Mouse (Mus musculus) activated CD4-positive, CD25-positive, alpha-beta regulatory T cell, adult 4 months (primary cell): ENCODE data around the gene Cipc. TPM values are rescaled to one million over a fixed set of nuclear protein-coding genes. Genes with fewer than 3 reads are reported as not detected.

Experiments
- ATAC-seq: one replicate; pipeline ENCODE4 v1.8.0; 2017
- polyA plus RNA-seq, 2 experiments: library from polyadenylated mRNA; unstranded; fragments of 100-300 nt; shearing (Covaris generic); gene quantifications; one replicate each; pipeline ENCODE4 v1.2.1; 2017

The Cipc gene
- polyA plus RNA-seq, 2 experiments from 2014 or later = 19.8 to 20.1 TPM

GRCm38 (mm10) chr12:86961589-86962344 is 14.9 kb downstream of the Cipc start:
- no peak for ATAC-seq

DNA sequence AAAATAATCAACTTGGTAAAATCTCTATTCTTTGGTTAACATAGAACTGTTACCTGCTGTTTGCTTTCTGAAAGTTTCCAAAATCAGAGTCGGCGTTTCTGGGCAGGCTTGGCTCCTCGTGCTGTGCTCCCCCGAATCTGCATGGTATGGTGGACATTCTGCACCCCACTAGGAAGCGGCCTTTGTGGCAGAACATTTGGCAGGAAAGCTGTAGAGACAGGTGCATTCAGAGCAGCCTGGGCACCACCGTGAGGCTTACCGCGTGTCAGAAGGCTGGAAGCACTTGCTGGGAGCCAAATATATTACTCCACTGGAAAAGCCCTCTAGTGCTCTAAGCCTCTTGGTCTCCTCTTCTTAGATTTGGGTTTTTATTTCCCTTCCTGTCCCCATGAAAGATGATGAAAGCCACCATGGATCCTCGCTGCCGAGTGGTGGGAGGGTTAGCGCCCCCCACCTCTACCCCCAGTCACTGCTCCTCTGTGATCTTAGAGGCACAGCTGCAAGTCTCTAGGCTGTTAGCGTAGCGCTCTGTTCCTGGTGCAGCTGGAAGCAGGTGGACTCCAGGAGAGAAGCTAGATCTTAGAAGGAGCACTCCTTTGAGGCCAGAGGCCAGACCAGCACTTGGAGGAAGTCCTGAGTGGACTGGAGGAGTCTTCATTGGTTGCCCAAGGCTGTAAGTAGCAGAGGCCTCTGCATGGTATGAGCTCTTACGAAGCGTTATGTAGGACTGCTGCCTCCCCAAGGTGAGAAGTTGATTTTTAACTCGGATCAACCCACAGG is 17.6 kb downstream of the Cipc start:
- no peak for ATAC-seq

- no peak for ATAC-seq
These were observed 18.5 kb downstream of the Cipc start for GRCm38 (mm10) chr12:86965237-86965799.

DNA sequence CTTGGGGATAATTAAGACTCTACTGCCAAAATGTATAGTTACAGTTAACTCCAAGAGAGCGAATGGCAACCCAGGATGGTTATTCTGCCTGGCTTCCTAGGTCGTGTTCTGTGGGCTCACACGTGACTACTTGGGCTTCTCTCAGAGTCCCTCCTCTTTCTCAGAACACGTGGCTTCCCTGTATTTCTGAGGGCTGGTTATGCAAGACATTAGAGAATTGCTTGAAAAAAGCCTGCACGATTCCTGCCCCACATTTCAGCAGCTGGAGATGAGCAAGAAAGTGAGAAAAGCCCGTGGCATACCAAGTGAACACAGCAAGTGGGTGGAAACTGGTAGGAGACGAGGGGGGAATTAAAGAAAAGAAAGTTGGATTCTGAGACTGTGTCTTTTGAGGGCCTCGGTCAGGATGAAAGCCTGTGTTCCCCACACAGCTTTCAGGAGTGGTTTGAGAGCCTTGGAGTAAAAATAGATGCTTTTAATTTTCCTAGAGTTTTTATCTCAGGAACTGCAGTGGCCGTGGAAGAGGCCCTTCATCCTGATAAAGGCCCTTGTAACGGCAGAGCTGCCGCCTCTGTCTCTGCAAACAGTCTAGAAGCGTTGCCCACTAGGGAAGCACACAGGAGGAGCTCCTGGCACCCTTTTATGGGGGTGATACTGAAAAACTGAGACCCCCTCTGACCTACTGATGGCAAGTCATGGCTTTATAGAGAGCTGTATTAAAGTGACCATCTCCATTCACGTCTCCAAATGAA is 21.8 kb downstream of the Cipc start:
- no peak for ATAC-seq

DNA sequence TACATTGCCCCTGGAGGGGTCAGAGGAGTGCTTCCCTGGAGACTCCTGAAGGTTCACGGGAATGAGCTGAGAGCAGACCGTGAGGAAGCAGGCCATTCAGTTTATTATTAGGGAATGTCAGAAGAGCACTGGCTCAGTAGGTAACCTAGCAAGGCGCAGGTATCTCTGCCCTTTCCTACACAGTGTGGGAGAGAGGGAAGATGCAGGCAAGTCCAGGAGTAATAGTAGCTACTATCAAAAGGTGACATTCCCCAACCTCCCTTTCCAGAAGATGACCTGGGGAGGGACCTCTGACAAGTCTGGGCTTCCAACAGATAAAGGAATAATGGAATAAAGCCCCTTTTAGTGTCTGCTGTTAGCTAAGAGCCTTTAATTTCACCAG is 22.4 kb downstream of the Cipc start:
- no peak for ATAC-seq

DNA sequence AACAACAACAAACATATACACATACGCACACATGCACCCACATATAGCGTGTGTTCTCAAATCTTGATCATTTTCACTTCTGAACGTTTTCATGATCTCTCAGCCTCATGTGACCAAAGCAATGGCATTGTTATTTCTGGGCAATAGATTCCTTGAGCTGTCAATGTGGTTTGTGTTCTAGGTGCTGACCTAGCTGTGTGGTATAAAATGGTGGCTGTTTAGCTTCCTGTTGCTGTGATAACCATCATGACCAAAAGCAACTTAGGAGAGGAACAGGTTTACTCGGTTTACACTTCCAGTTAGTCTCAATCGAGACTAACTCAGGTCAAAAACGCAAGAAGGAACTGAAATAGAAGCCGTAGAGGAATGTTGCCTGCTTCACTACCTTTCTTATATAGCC is 24.2 kb downstream of the Cipc start:
- peak; percentile 51 for ATAC-seq

DNA sequence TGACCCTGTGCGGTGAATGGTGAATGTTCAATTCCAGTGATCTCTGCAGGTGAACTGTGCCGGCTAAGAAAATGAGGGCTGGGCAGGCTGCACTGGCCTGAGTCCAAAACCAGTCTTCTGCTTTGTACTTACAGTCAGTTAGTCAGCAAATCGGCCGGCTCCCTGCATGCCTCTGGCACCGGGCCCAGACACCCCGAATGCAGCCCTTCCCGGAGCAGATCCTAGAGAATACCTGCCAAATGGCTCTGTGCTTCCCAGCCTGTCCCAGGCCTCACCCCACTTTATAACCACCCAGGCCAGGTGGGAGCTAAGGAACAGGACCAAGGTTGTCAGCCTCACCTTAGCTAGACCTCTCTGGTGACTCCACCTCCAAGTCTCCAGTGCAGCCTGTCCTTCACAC is 26.4 kb downstream of the Cipc start:
- ATAC-seq = no peak

GRCm38 (mm10) chr12:86973706-86974105 is 26.9 kb downstream of the Cipc start:
- no peak for ATAC-seq

GRCm38 (mm10) chr12:86974387-86975288 is 27.8 kb downstream of the Cipc start:
- peak; percentile 43 for ATAC-seq

- no peak for ATAC-seq
These were observed 28.9 kb downstream of the Cipc start for GRCm38 (mm10) chr12:86975761-86976160.

DNA sequence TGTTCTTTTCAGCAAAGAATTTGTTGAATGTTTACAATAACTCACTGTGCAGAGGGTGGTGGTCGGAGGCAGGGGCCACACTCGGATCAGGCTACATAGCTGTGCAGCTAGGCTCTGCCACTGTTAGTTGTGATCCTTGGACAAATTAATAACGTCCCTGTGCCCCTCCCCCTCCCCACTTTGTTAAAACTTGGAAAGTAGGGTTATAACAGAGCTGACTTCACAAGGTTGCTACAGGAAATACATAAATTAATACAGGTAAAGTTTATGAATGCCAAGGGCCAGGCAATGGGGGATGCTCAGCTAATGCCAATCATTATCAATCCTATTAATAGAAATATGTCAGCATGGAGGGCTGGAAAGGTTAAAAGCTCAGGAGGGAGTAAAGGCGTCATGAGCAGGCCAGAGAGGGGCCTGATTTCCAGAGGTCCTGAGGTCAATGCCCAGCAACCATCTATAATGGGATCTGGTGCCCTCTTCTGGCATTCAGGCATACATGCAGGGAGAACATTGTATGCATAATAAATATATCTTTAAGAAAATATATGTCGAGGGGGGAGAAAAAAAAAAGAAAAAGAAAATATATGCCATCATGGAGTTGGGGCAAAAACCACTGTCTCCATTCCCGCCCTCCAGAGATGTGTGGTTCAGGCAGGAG is 29.8 kb downstream of the Cipc start:
- ATAC-seq = no peak

- no peak for ATAC-seq
These were observed 31.0 kb downstream of the Cipc start for GRCm38 (mm10) chr12:86977833-86978232.

DNA sequence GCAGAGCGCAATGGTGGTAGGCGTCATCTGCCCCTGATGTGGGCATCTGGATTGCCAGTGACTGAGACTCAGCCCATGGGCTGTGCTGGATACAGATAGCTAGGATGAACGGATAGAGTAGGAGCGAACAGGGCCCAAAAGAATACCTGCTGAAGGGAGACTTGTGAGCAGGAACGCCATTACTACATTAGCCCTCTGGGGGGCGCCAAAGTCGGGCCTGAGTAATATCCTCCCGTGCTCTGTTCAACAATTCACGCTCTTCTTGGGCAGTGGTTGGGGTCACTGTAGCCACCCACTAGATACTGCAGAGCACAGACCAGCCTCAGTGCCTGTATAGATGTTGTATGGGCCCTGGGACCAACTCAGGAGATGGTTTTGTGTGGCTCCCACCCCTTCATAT is 34.3 kb downstream of the Cipc start:
- ATAC-seq = no peak

DNA sequence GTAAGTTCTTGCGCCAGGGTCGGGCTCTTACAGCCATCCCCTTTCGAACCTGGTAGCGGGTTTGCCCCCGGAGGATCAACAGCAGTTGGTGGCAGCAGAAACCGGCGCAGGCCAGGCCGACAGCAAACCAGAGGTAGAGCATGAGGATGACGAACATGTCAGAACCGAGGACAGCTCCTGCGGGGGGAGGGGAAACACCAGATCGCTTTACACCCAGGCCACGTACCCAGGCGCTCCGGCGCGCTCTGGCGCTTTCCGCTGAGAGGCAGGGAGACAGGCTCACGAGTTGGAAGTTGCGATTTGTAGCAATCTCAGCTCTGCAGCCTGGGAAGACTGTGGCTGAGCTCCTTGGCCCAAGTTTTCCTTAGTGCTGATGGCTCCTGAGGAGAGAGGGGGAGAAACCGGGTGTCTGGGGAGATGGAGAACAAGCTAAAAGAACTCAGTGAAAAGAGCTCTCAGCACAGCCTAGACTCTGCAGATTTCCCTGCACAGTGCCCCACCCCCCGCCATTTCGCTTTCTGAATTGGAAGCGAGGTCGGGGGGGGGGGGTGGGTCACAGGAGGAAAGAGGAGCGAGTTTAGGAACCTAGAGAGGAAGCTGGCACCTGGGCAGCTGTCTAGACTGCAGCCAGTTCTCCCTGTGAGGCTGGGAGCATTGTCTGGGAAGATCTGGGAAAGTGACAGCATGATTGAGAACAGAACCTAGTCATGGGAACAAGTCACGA is 36.8 kb downstream of the Cipc start:
- no peak for ATAC-seq

DNA sequence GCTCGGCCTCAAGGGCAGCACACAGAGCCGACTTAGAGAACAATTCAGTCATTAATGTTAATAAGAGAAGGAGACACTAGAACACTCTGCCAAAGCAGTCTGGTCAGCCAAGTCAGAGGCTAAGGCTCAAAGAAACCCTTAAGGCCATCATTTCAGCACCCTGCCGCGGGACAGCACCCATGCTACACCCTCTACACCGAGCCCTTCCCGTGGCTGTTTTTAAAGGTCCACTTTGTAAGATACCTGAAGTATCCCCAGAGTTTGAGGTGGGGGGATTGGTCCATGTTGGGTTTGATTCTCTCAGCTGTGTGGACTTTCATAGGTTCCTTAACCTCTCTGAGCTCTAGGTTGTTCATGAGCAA is 37.3 kb downstream of the Cipc start:
- ATAC-seq = no peak

- ATAC-seq = no peak
These were observed 39.7 kb downstream of the Cipc start for GRCm38 (mm10) chr12:86986562-86986961.

GRCm38 (mm10) chr12:86988227-86988626 is 41.4 kb downstream of the Cipc start:
- ATAC-seq = no peak

GRCm38 (mm10) chr12:86989378-86989777 is 42.5 kb downstream of the Cipc start:
- ATAC-seq = no peak

- no peak for ATAC-seq
These were observed 43.3 kb downstream of the Cipc start, which contains the start of gene Zdhhc22 for GRCm38 (mm10) chr12:86989890-86990754. TSS of gene Zdhhc22 (minus strand) at chr12:86990430.

- no peak for ATAC-seq
These were observed 43.9 kb downstream of the Cipc start for GRCm38 (mm10) chr12:86990755-86991110.
